11 mouse cellular contexts compared by ENCODE assay signal in the genomic region with DNA sequence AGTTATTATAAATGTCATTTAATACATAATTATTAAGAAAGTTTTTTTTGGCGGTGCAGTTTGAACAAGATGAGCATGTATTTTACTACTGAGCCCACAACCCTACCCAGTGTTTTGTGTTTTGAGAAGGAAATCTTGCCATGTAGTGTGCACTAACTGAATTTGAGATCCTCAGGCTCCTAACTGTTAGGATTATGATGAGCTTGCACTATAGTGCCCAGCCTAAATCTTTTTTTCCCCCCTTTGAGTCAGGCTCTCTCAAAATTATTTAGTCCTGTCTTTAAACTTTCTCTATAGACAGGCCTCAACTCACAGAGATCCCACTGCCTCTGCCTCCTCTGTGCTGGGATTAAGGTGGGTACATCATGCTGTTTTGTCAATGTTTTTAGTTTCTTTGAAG. TPM values are rescaled to one million over a fixed set of nuclear protein-coding genes. Genes with fewer than 3 reads are reported as not detected.
DNase-seq lines count a peak whose midpoint lies in the region; ATAC-seq and TF ChIP-seq lines count a peak whose summit lies in the region.
"Had no signal": no experiment of that assay in that cellular context is flagged by ENCODE, and none has a peak within 500 bp of the region (broad histone marks: within the 10 kb centered on the region; RNA-seq: fewer than 3 reads in every experiment).

No protein-coding gene starts in this region.

- peak overlapping the region; percentile 85 for H3K4me2 ChIP-seq in embryonic facial prominence, embryonic 12.5 days (replicated peaks)
- peak overlapping the region; percentile 87 for H3K4me2 ChIP-seq in hindbrain, embryonic 12.5 days (replicated peaks)
- H3K4me2 ChIP-seq in liver, embryonic 16.5 days (ENCODE audit: low read depth, low read length) = peak overlapping the region; percentile 32; the same call in 1 of the 2 replicates

- ATAC-seq in embryonic facial prominence, embryonic 12.5 days (ENCODE audit: insufficient number of reproducible peaks, insufficient read depth, low FRiP score, low TSS enrichment) = no peak
- no peak for ATAC-seq in hindbrain, embryonic 12.5 days (ENCODE audit: low FRiP score)
- no peak for ATAC-seq in liver, embryonic 16.5 days (ENCODE audit: low read depth)

- no peak for DNase-seq in left cerebral cortex, adult 2 months (ENCODE audit: extremely low spot score in 1 of 2, low spot score in 2 of 2)
- DNase-seq in left cerebral cortex, postnatal 14 days (ENCODE audit: low spot score in 2 of 2) = no peak
- DNase-seq in layer of hippocampus, postnatal 14 days (ENCODE audit: low spot score in 2 of 2) = no peak
- DNase-seq in cerebellum, adult 11 months = no peak
- no peak for DNase-seq in B cell, adult 2 months
- DNase-seq: gastrocnemius, postnatal 10 days; thymus, adult 2 months had no signal

- H3K9me3 ChIP-seq in embryonic facial prominence, embryonic 12.5 days = no peaks in the 10 kb centered on the region
- H3K9me3 ChIP-seq in hindbrain, embryonic 12.5 days (replicated peaks) = no peaks in the 10 kb centered on the region
- H3K9me3 ChIP-seq in liver, embryonic 16.5 days (replicated peaks; ENCODE audit: control insufficient read depth, low read length) = no peaks in the 10 kb centered on the region

- 98% methylated on average over 1 of the region's 1 CpGs for WGBS in embryonic facial prominence, embryonic 12.5 days
- 100% methylated on average over 1 of the region's 1 CpGs for WGBS in hindbrain, embryonic 12.5 days
- WGBS in liver, embryonic 16.5 days (ENCODE audit: insufficient replicate concordance) = 81% methylated on average over 1 of the region's 1 CpGs

- H3K4me1 ChIP-seq in embryonic facial prominence, embryonic 12.5 days = peaks cover 12% of the 10 kb centered on the region
- peaks cover 6% of the 10 kb centered on the region for H3K4me1 ChIP-seq in hindbrain, embryonic 12.5 days
- H3K4me1 ChIP-seq in liver, embryonic 16.5 days (ENCODE audit: control insufficient read depth, low read depth, low read length) = peaks cover 13% of the 10 kb centered on the region

- intact Hi-C loops in left cerebral cortex, adult 2 months (cut with DNase I) = loop anchor here (2.0 kb wide), 1 partner anchor 61 kb away; no protein-coding TSS in a partner anchor
- intact Hi-C loops in left cerebral cortex, postnatal 14 days (cut with DNase I) = no loop called here

- H3K27ac ChIP-seq in left cerebral cortex, adult 2 months = peak overlapping the region; percentile 8; the same call in 1 of the 2 replicates
- no peak overlapping the region for H3K27ac ChIP-seq in embryonic facial prominence, embryonic 12.5 days
- H3K27ac ChIP-seq in hindbrain, embryonic 12.5 days = no peak overlapping the region
- 0 out of 2 replicates have a peak overlapping the region, but pooled peaks have one; percentile 11 for H3K27ac ChIP-seq in liver, embryonic 16.5 days (ENCODE audit: low read length)

- H3K9ac ChIP-seq in embryonic facial prominence, embryonic 12.5 days = 0 out of 2 replicates have a peak overlapping the region, but pooled peaks have one; percentile 79
- H3K9ac ChIP-seq in hindbrain, embryonic 12.5 days = no peak overlapping the region
- no peak overlapping the region for H3K9ac ChIP-seq in liver, embryonic 16.5 days (ENCODE audit: low read depth, low read length)

- peak overlapping the region; percentile 99 for H3K4me3 ChIP-seq in left cerebral cortex, adult 2 months
- H3K4me3 ChIP-seq in embryonic facial prominence, embryonic 12.5 days = no peak overlapping the region
- H3K4me3 ChIP-seq in hindbrain, embryonic 12.5 days = no peak overlapping the region
- H3K4me3 ChIP-seq in liver, embryonic 16.5 days (ENCODE audit: low read depth, low read length) = no peak overlapping the region

- H3K36me3 ChIP-seq in embryonic facial prominence, embryonic 12.5 days = no peaks in the 10 kb centered on the region
- H3K36me3 ChIP-seq in hindbrain, embryonic 12.5 days = no peaks in the 10 kb centered on the region
- no peaks in the 10 kb centered on the region for H3K36me3 ChIP-seq in liver, embryonic 16.5 days (ENCODE audit: control insufficient read depth, insufficient read depth)

- no peaks in the 10 kb centered on the region for H3K27me3 ChIP-seq in embryonic facial prominence, embryonic 12.5 days
- no peaks in the 10 kb centered on the region for H3K27me3 ChIP-seq in hindbrain, embryonic 12.5 days
- no peaks in the 10 kb centered on the region for H3K27me3 ChIP-seq in liver, embryonic 16.5 days (ENCODE audit: control insufficient read depth, insufficient read depth, low read depth, low read length)
- H3K27me3 ChIP-seq: Patski had no signal

- TF ChIP-seq CTCF in left cerebral cortex, adult 2 months (IDR thresholded peaks at IDR 0.05) = no peak

RNA-seq across cellular contexts. Expression of gene Hmox2, which starts 1.4 kb away (rescaled TPM):
- total RNA-seq in left cerebral cortex, adult 2 months (2021) = 10 to 100 TPM; 76.1 to 79.1 TPM
- total RNA-seq in left cerebral cortex, postnatal 14 days (2021) = 10 to 100 TPM; 73.2 to 76.1 TPM
- polyA plus RNA-seq in embryonic facial prominence, embryonic 12.5 days (2016; fragmentation: Nextera tagmentation; extraction: Ambion mirVana) = 102 and 105 TPM in 2 replicates
- polyA plus RNA-seq in hindbrain, embryonic 12.5 days (2016; fragmentation: Nextera tagmentation; extraction: Ambion mirVana) = 81.5 and 86.2 TPM in 2 replicates
- polyA plus RNA-seq in liver, embryonic 16.5 days (2015; fragmentation: Nextera tagmentation; extraction: Ambion mirVana) = 39.1 and 39.2 TPM in 2 replicates
- 10 to 100 TPM; 81.9 to 84.3 TPM for total RNA-seq in layer of hippocampus, postnatal 14 days (2021)

RNA-seq across cellular contexts. Expression of gene Nmral1, which starts 8.4 kb away (rescaled TPM):
- 10 to 100 TPM in 1 of 2 experiments, 1 to 10 TPM in 1; 9.7 to 10.8 TPM for total RNA-seq in left cerebral cortex, adult 2 months (2021)
- 1 to 10 TPM; 8.3 to 10.0 TPM for total RNA-seq in left cerebral cortex, postnatal 14 days (2021)
- polyA plus RNA-seq in embryonic facial prominence, embryonic 12.5 days (2016; fragmentation: Nextera tagmentation; extraction: Ambion mirVana) = 124 and 135 TPM in 2 replicates
- 89.8 and 102 TPM in 2 replicates for polyA plus RNA-seq in hindbrain, embryonic 12.5 days (2016; fragmentation: Nextera tagmentation; extraction: Ambion mirVana)
- 29.1 and 35.1 TPM in 2 replicates for polyA plus RNA-seq in liver, embryonic 16.5 days (2015; fragmentation: Nextera tagmentation; extraction: Ambion mirVana)
- total RNA-seq in layer of hippocampus, postnatal 14 days (2021) = 10 to 100 TPM; 11.7 to 11.9 TPM

RNA-seq across cellular contexts. Expression of gene Coro7, which starts 47.9 kb away (rescaled TPM):
- 10 to 100 TPM; 76.7 to 92.0 TPM for total RNA-seq in left cerebral cortex, adult 2 months (2021)
- 10 to 100 TPM; 81.1 to 93.9 TPM for total RNA-seq in left cerebral cortex, postnatal 14 days (2021)
- 18.2 and 23.1 TPM in 2 replicates for polyA plus RNA-seq in embryonic facial prominence, embryonic 12.5 days (2016; fragmentation: Nextera tagmentation; extraction: Ambion mirVana)
- polyA plus RNA-seq in hindbrain, embryonic 12.5 days (2016; fragmentation: Nextera tagmentation; extraction: Ambion mirVana) = 22.8 and 24.3 TPM in 2 replicates
- polyA plus RNA-seq in liver, embryonic 16.5 days (2015; fragmentation: Nextera tagmentation; extraction: Ambion mirVana) = 10.1 and 13.5 TPM in 2 replicates
- 10 to 100 TPM; 95.7 to 95.9 TPM for total RNA-seq in layer of hippocampus, postnatal 14 days (2021)

Comparison
In these comparisons a context has a peak if more than half of its experiments do, and no peak if none do; other contexts are left out.
1. H3K27ac ChIP-seq: peak in left cerebral cortex, adult 2 months (single experiment) and liver, embryonic 16.5 days (single experiment); none in embryonic facial prominence, embryonic 12.5 days (single experiment) and hindbrain, embryonic 12.5 days (single experiment).
2. H3K4me2 ChIP-seq: peak in every context shown above with its lines; median percentile 87 in hindbrain, embryonic 12.5 days; 85 in embryonic facial prominence, embryonic 12.5 days; 32 in liver, embryonic 16.5 days.